Mouse (Mus musculus) MEL (cell line): ENCODE data around the gene D230025D16Rik. TPM values are rescaled to one million over a fixed set of nuclear protein-coding genes. Genes with fewer than 3 reads are reported as not detected.
A peak's percentile ranks its signal among the peaks of the same experiment; 100 is the strongest.

Experiments
- DNase-seq: peaks from one replicate; pipeline ENCODE4 v3.0.0; 2011; ENCODE audit warnings: low read depth, low spot score
- H3K27ac ChIP-seq: 2 replicates; pipeline ENCODE4 v1.5.1; 2012; ENCODE audit warnings: low read depth, mild to moderate bottlenecking, control low read depth, low read length, moderate library complexity; ENCODE audit not compliant: control insufficient read depth
- H3K27me3 ChIP-seq, 2 experiments: fragments of 150-350 bp in 1 of 2; sonication (generic) in 1 of 2; 2 replicates each; pipeline ENCODE4 v1.6.1; 2012; ENCODE audit warnings: low read length in 2 of 2, mild to moderate bottlenecking in 2 of 2, improper control_type of control experiment in 1 of 2, moderate library complexity in 1 of 2; ENCODE audit not compliant: insufficient read depth in 2 of 2, control insufficient read depth in 1 of 2
- H3K36me3 ChIP-seq, 2 experiments: 2 replicates each; pipeline ENCODE4 v1.6.1; 2012 to 2014; ENCODE audit warnings: low read length in 2 of 2, improper control_type of control experiment in 1 of 2, inconsistent platforms in 1 of 2, mild to moderate bottlenecking in 1 of 2; ENCODE audit not compliant: insufficient read depth in 2 of 2, control insufficient read depth in 1 of 2
- H3K4me1 ChIP-seq, 2 experiments: fragments of 150-350 bp in 1 of 2; sonication (generic) in 1 of 2; 2 replicates each; pipeline ENCODE4 v1.6.1; 2012; ENCODE audit warnings: low read length in 2 of 2, improper control_type of control experiment in 1 of 2, mild to moderate bottlenecking in 1 of 2; ENCODE audit not compliant: insufficient read depth in 2 of 2, control insufficient read depth in 1 of 2
- H3K4me3 ChIP-seq, 2 experiments: fragments of 150-350 bp in 1 of 2; sonication (generic) in 1 of 2; 2 replicates each; pipeline ENCODE4 v1.5.1; 2012; ENCODE audit warnings: low read depth in 2 of 2, low read length in 2 of 2, mild to moderate bottlenecking in 2 of 2, moderate library complexity in 2 of 2, control low read depth in 1 of 2, improper control_type of control experiment in 1 of 2; ENCODE audit not compliant: control insufficient read depth in 1 of 2, insufficient read depth in 1 of 2
- H3K79me2 ChIP-seq: 2 replicates; pipeline ENCODE4 v1.6.1; 2012; ENCODE audit warnings: mild to moderate bottlenecking, low read length, moderate library complexity; ENCODE audit not compliant: control insufficient read depth, poor library complexity, insufficient read depth
- H3K9ac ChIP-seq: 2 replicates; pipeline ENCODE4 v1.6.1; 2012; ENCODE audit warnings: low read depth, mild to moderate bottlenecking, control low read depth, low read length, moderate library complexity; ENCODE audit not compliant: control insufficient read depth, poor library complexity, severe bottlenecking
- H3K9me3 ChIP-seq: fragments of 150-350 bp; sonication (generic); replicated peaks from 2 replicates; pipeline ENCODE4 v1.6.1; 2012; ENCODE audit warnings: mild to moderate bottlenecking, low read length, improper control_type of control experiment, moderate library complexity; ENCODE audit not compliant: insufficient read depth
- BHLHE40 ChIP-seq: IDR thresholded peaks from 2 replicates; pipeline ENCODE4 v1.6.1; 2012; ENCODE audit warnings: low read depth, mild to moderate bottlenecking, inconsistent platforms, low read length, improper control_type of control experiment, borderline replicate concordance
- CHD1 ChIP-seq: IDR thresholded peaks from 2 replicates; pipeline ENCODE4 v1.6.1; 2012; ENCODE audit warnings: low read depth, mild to moderate bottlenecking, inconsistent platforms, low read length, improper control_type of control experiment
- E2F4 ChIP-seq: IDR thresholded peaks from 2 replicates; pipeline ENCODE4 v1.6.1; 2011; ENCODE audit warnings: low read depth, low read length, improper control_type of control experiment, borderline replicate concordance
- ELF1 ChIP-seq: IDR thresholded peaks from 2 replicates; pipeline ENCODE4 v1.6.1; 2014; ENCODE audit warnings: low read depth, mild to moderate bottlenecking, inconsistent platforms, low read length, improper control_type of control experiment, moderate library complexity
- ETS1 ChIP-seq: IDR thresholded peaks from 2 replicates; pipeline ENCODE4 v1.6.1; 2012; ENCODE audit warnings: low read depth, mild to moderate bottlenecking, inconsistent platforms, low read length, improper control_type of control experiment, moderate library complexity
- GABPA ChIP-seq: IDR thresholded peaks from 2 replicates; pipeline ENCODE4 v1.6.1; 2012; ENCODE audit warnings: low read depth, mild to moderate bottlenecking, inconsistent platforms, low read length, improper control_type of control experiment, moderate library complexity
- GATA1 ChIP-seq: IDR thresholded peaks from 2 replicates; pipeline ENCODE4 v1.6.1; 2011; ENCODE audit warnings: low read depth, low read length, improper control_type of control experiment
- HCFC1 ChIP-seq: IDR thresholded peaks from 2 replicates; pipeline ENCODE4 v1.6.1; 2012; ENCODE audit warnings: low read depth, mild to moderate bottlenecking, inconsistent platforms, low read length, improper control_type of control experiment, moderate library complexity
- KAT2A ChIP-seq: conservative IDR thresholded peaks from 2 replicates; pipeline ENCODE4 v1.6.1; 2012; ENCODE audit warnings: low read depth, low read length, improper control_type of control experiment, inconsistent platforms
- MAX ChIP-seq: IDR thresholded peaks from 2 replicates; pipeline ENCODE4 v1.6.1; 2011; ENCODE audit warnings: low read length, improper control_type of control experiment
- MAZ ChIP-seq: IDR thresholded peaks from 2 replicates; pipeline ENCODE4 v1.6.1; 2012; ENCODE audit warnings: low read depth, mild to moderate bottlenecking, inconsistent platforms, low read length, improper control_type of control experiment
- MEF2A ChIP-seq: IDR thresholded peaks from 2 replicates; pipeline ENCODE4 v1.6.1; 2014; ENCODE audit warnings: low read depth, mild to moderate bottlenecking, inconsistent platforms, low read length, improper control_type of control experiment; ENCODE audit not compliant: poor library complexity, insufficient replicate concordance, severe bottlenecking; ENCODE audit errors: extremely low read depth
- MXI1 ChIP-seq: IDR thresholded peaks from 2 replicates; pipeline ENCODE4 v1.6.1; 2011; ENCODE audit warnings: mild to moderate bottlenecking, low read depth, low read length, improper control_type of control experiment
- MYB ChIP-seq: IDR thresholded peaks from 2 replicates; pipeline ENCODE4 v1.6.1; 2011; ENCODE audit warnings: mild to moderate bottlenecking, low read depth, low read length, improper control_type of control experiment
- MYC ChIP-seq: IDR thresholded peaks from 2 replicates; pipeline ENCODE4 v1.6.1; 2011; ENCODE audit warnings: low read depth, mild to moderate bottlenecking, low read length, improper control_type of control experiment, moderate library complexity
- NELFE ChIP-seq: IDR thresholded peaks from 2 replicates; pipeline ENCODE4 v1.6.1; 2011; ENCODE audit warnings: low read depth, low read length, improper control_type of control experiment
- NRF1 ChIP-seq: IDR thresholded peaks from 2 replicates; pipeline ENCODE4 v1.6.1; 2014; ENCODE audit warnings: low read depth, mild to moderate bottlenecking, inconsistent platforms, low read length, improper control_type of control experiment, moderate library complexity; ENCODE audit not compliant: poor library complexity, insufficient read depth, severe bottlenecking
- POLR2A ChIP-seq, 2 experiments: IDR thresholded peaks; 2 replicates each; pipeline ENCODE4 v1.6.1; 2011 to 2012; ENCODE audit warnings: low read length in 2 of 2, mild to moderate bottlenecking in 2 of 2, control low read depth in 1 of 2, improper control_type of control experiment in 1 of 2, low read depth in 1 of 2, moderate library complexity in 1 of 2; ENCODE audit not compliant: control insufficient read depth in 1 of 2, insufficient read depth in 1 of 2, poor library complexity in 1 of 2
- RAD21 ChIP-seq: IDR thresholded peaks from 2 replicates; pipeline ENCODE4 v1.6.1; 2011; ENCODE audit warnings: mild to moderate bottlenecking, low read depth, low read length, improper control_type of control experiment
- RCOR1 ChIP-seq: IDR thresholded peaks from 2 replicates; pipeline ENCODE4 v1.6.1; 2012; ENCODE audit warnings: low read depth, mild to moderate bottlenecking, inconsistent platforms, low read length, improper control_type of control experiment
- SIN3A ChIP-seq: IDR thresholded peaks from 2 replicates; pipeline ENCODE4 v1.6.1; 2012; ENCODE audit warnings: low read length, improper control_type of control experiment, inconsistent platforms
- TAL1 ChIP-seq: IDR thresholded peaks from 2 replicates; pipeline ENCODE4 v1.6.1; 2012; ENCODE audit warnings: mild to moderate bottlenecking, inconsistent platforms, low read length, moderate library complexity, mixed read lengths
- UBTF ChIP-seq: IDR thresholded peaks from 2 replicates; pipeline ENCODE4 v1.6.1; 2012; ENCODE audit warnings: low read depth, mild to moderate bottlenecking, inconsistent platforms, low read length, improper control_type of control experiment, moderate library complexity, borderline replicate concordance; ENCODE audit not compliant: insufficient read depth
- USF1 ChIP-seq: IDR thresholded peaks from 2 replicates; pipeline ENCODE4 v1.6.1; 2014; ENCODE audit warnings: low read depth, mild to moderate bottlenecking, inconsistent platforms, low read length, improper control_type of control experiment, moderate library complexity
- USF2 ChIP-seq, 2 experiments: IDR thresholded peaks; 2 replicates each; pipeline ENCODE4 v1.6.1; 2011 to 2012; ENCODE audit warnings: improper control_type of control experiment in 2 of 2, low read length in 2 of 2, borderline replicate concordance in 1 of 2, inconsistent platforms in 1 of 2, low read depth in 1 of 2, mild to moderate bottlenecking in 1 of 2; ENCODE audit not compliant: insufficient read depth in 1 of 2
- ZKSCAN1 ChIP-seq: IDR thresholded peaks from 2 replicates; pipeline ENCODE4 v1.6.1; 2012; ENCODE audit warnings: low read depth, mild to moderate bottlenecking, inconsistent platforms, low read length, improper control_type of control experiment, moderate library complexity
- ZMIZ1 ChIP-seq: IDR thresholded peaks from 2 replicates; pipeline ENCODE4 v1.6.1; 2012; ENCODE audit warnings: low read depth, mild to moderate bottlenecking, inconsistent platforms, low read length, improper control_type of control experiment, moderate library complexity
- ZNF384 ChIP-seq: IDR thresholded peaks from 2 replicates; pipeline ENCODE4 v1.6.1; 2012; ENCODE audit warnings: low read depth, mild to moderate bottlenecking, inconsistent platforms, low read length, improper control_type of control experiment
- polyA plus RNA-seq, 2 experiments: library from polyadenylated mRNA; stranded (reverse) in 1 of 2; unstranded in 1 of 2; fragments of >175 nt in 1 of 2; fragments of >200 nt in 1 of 2; gene quantifications; 2 replicates each; pipeline versions ENCODE4 v1.2.1 to v1.2.4; 2012; ENCODE audit warnings: low replicate concordance in 2 of 2, low read depth in 1 of 2; ENCODE audit not compliant: insufficient read length in 2 of 2, insufficient read depth in 1 of 2, missing spikeins in 1 of 2
- total RNA-seq: library from RNA; depleted of rRNA; stranded (reverse); fragments of 300-350 nt; gene quantifications from 2 replicates; pipeline ENCODE4 v1.2.3, GENCODE M21; 2012

Gene D230025D16Rik
- total and polyA plus RNA-seq, 3 experiments, result 18.3 to 22.4 TPM; not detected in 1

- Histone ChIP-seq H3K4me1 (peaks cover 7 to 16% of the 10 kb centered on the region in 2 experiments), H3K79me2 (peaks cover 6% of the 10 kb centered on the region), H3K27ac (peak overlapping the region; percentile 45), H3K4me3 (peak overlapping the region; percentile 74 to 81), H3K9me3 (no peaks in the 10 kb centered on the region), H3K36me3 (peaks cover 0 to 10% of the 10 kb centered on the region in 2 experiments; a peak in 2 of 4 replicates), H3K27me3 (no peaks in the 10 kb centered on the region), H3K9ac (peak overlapping the region; percentile 96)
- TF ChIP-seq SIN3A (no peak), MYC (no peak), NELFE (no peak; the same call in 1 of the 2 replicates), MXI1 (no peak), NRF1 (no peak), GATA1 (no peak), CHD1 (no peak), USF1 (no peak), UBTF (no peak), HCFC1 (no peak), USF2 (IDR thresholded peaks at IDR 0.05; ENCODE audit: borderline replicate concordance in 1 of 2, insufficient read depth in 1 of 2, low read depth in 1 of 2, low read length in 2 of 2) (no peak), KAT2A (no peak), MAZ (no peak)
- no peak for DNase-seq
Observed at GRCm38 (mm10) chr8:105269075-105269458, 44.1 kb downstream of the D230025D16Rik start.

GRCm38 (mm10) chr8:105269461-105269947 is 44.6 kb downstream of the D230025D16Rik start, which contains the start of gene Hsf4:
Gene Hsf4 (plus strand): TSS chr8:105269801.
- no peaks in the 10 kb centered on the region for H3K27me3 ChIP-seq
- no peaks in the 10 kb centered on the region for H3K9me3 ChIP-seq
- H3K36me3 ChIP-seq, result peaks cover 0 to 10% of the 10 kb centered on the region in 2 experiments; a peak in 2 of 4 replicates
- peaks cover 7 to 16% of the 10 kb centered on the region in 2 experiments for H3K4me1 ChIP-seq
- DNase-seq, result peak; percentile 66
- peak within 1 kb of the TSS; percentile 96 for H3K9ac ChIP-seq
- H3K79me2 ChIP-seq, result peaks cover 2% of the 10 kb centered on the region
- peak within 1 kb of the TSS; percentile 45 for H3K27ac ChIP-seq
- peak within 1 kb of the TSS; percentile 74 to 81 for H3K4me3 ChIP-seq
- no peak for TF ChIP-seq GATA1
- 0 out of 2 replicates have a peak, but pooled peaks have one; percentile 19 for TF ChIP-seq NRF1
- no peak for TF ChIP-seq CHD1
- no peak for TF ChIP-seq RAD21
- no peak for TF ChIP-seq E2F4
- no peak for TF ChIP-seq MYB
- TF ChIP-seq GABPA, result no peak
- TF ChIP-seq TAL1, result no peak
- no peak for TF ChIP-seq BHLHE40
- TF ChIP-seq MEF2A, result no peak
- no peak for TF ChIP-seq ZNF384
- peak; percentile 60 for TF ChIP-seq NELFE
- no peak for TF ChIP-seq ELF1
- TF ChIP-seq MAX, result 0 out of 2 replicates have a peak, but pooled peaks have one; percentile 35
- TF ChIP-seq USF1, result no peak
- peak; percentile 41; the same call in 1 of the 2 replicates for TF ChIP-seq ZMIZ1
- TF ChIP-seq MXI1, result peak; percentile 83
- no peak for TF ChIP-seq ETS1
- no peak for TF ChIP-seq MYC
- TF ChIP-seq KAT2A, result no peak
- peak; percentile 85; the same call in 1 of the 2 replicates for TF ChIP-seq MAZ
- TF ChIP-seq RCOR1, result no peak
- TF ChIP-seq POLR2A (IDR thresholded peaks at IDR 0.05; ENCODE audit: control insufficient read depth in 1 of 2, insufficient read depth in 1 of 2, low read depth in 1 of 2, low read length in 2 of 2, poor library complexity in 1 of 2), result peak; percentile 65 to 78; a peak in 3 of 4 replicates
- TF ChIP-seq UBTF, result peak; percentile 81; the same call in 1 of the 2 replicates
- no peak for TF ChIP-seq ZKSCAN1
- TF ChIP-seq HCFC1, result no peak; the same call in 1 of the 2 replicates
